Mouse (Mus musculus) bone marrow macrophage, adult 2 months (primary cell): Measurements from ENCODE around the gene Pi4ka.

Experiments used
- CTCF ChIP-seq: IDR thresholded peaks from 2 replicates; pipeline ENCODE4 v1.5.1; 2012; ENCODE audit warnings: low read depth, mild to moderate bottlenecking, low read length, moderate library complexity
- POLR2A ChIP-seq: IDR thresholded peaks from 2 replicates; pipeline ENCODE4 v1.6.1; 2012; ENCODE audit warnings: mild to moderate bottlenecking, low read depth, low read length, borderline replicate concordance

- TF ChIP-seq POLR2A (no peak), CTCF (no peak)
Observed at GRCm38 (mm10) chr16:17312531-17312930, 93.6 kb downstream of the Pi4ka start.
